Mouse (Mus musculus) liver, adult 2 months (tissue): ENCODE measurements around the gene Il13ra1.

Source experiments
- CTCF ChIP-seq: fragments of 200-500 bp; IDR thresholded peaks from 2 replicates; pipeline ENCODE4 v1.5.1; 2011; ENCODE audit warnings: low read depth, low read length, control low read depth
- POLR2A ChIP-seq: fragments of 200-500 bp; IDR thresholded peaks from 2 replicates; pipeline ENCODE4 v1.6.1; 2011; ENCODE audit warnings: low read length, control low read depth; ENCODE audit not compliant: insufficient read depth; ENCODE audit errors: extremely low read depth

DNA sequence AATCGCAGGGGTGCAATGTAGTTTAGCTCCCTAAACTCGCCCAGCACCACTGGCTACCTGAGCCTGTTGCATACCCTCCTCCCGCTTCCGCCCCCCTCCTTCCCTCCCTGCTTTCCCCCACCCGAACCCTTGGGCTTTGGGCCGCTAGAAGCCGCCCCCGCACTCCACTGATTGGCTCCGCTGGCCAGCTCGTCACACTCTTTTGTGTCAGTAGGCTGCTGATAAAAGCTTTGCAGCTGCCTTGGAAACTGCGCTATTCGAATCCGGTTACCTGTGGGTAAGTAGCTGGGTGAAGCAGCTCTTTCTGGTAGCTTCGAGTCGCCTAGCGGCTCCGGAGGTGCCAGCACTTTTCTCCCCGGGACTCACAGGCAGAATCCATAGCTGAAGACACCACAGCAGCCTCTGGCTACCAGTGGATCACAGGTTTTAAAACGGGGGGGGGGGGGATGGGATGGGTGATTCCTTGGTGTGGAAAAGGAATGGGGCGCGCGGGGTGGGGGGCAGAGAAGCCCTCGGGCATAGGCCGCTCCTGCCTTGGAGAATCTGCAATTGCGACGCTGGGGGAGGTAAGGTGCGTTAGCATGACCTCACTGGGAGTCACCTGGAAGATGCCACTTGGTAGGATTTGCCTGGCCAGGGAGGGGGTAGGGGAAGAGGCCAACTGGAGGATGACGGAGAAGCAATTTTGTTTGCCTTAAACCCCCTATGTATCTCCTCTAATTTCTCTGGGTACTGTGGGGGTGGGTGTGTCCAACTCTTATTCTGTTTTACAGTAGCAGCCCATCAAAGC lies 84.0 kb downstream of the Il13ra1 start, which contains the start of gene Zcchc12:
- TF ChIP-seq POLR2A (no peak), CTCF (no peak)
